Mouse (Mus musculus): ENCODE data around the gene Ttc7b. TPM values are rescaled to one million over a fixed set of nuclear protein-coding genes. Genes with fewer than 3 reads are reported as not detected.

Gene Ttc7b
- polyA plus RNA-seq, 1 experiment from 2014 or later: 6.3 TPM

GRCm38 (mm10) chr12:100261761-100262160 is 258.9 kb downstream of the Ttc7b start:
- Histone ChIP-seq H3K36me3 (ENCODE audit: control insufficient read depth, insufficient read depth, low read length) (no peaks in the 10 kb centered on the region), H3K27me3 (replicated peaks; ENCODE audit: control insufficient read depth, insufficient read depth, low read length) (no peaks in the 10 kb centered on the region), H3K9ac (ENCODE audit: low read length) (no peak overlapping the region), H3K4me3 (ENCODE audit: low read depth, low read length) (no peak overlapping the region), H3K4me1 (ENCODE audit: control insufficient read depth, insufficient read depth, low read length) (peaks cover 8% of the 10 kb centered on the region), H3K4me2 (ENCODE audit: low read length) (no peak overlapping the region), H3K27ac (ENCODE audit: low read depth, low read length) (no peak overlapping the region), H3K9me3 (replicated peaks; ENCODE audit: control insufficient read depth, low read length) (no peaks in the 10 kb centered on the region)
- no peak for ATAC-seq
- DNase-seq (ENCODE audit: low spot score): no peak
- WGBS: 89% methylated on average over 6 of the region's 6 CpGs

- H3K27me3 ChIP-seq (replicated peaks; ENCODE audit: control insufficient read depth, insufficient read depth, low read length): no peaks in the 10 kb centered on the region
- 63% methylated on average over 2 of the region's 2 CpGs for WGBS
- DNase-seq (ENCODE audit: low spot score) (no peak), ATAC-seq (no peak)
- H3K36me3 ChIP-seq (ENCODE audit: control insufficient read depth, insufficient read depth, low read length): no peaks in the 10 kb centered on the region
- no peak overlapping the region for H3K4me2 ChIP-seq (ENCODE audit: low read length)
- H3K9me3 ChIP-seq (replicated peaks; ENCODE audit: control insufficient read depth, low read length): no peaks in the 10 kb centered on the region
- H3K4me1 ChIP-seq (ENCODE audit: control insufficient read depth, insufficient read depth, low read length): peaks cover 3% of the 10 kb centered on the region; the same call in 1 of the 2 replicates
- no peak overlapping the region for H3K4me3 ChIP-seq (ENCODE audit: low read depth, low read length)
- H3K9ac ChIP-seq (ENCODE audit: low read length): no peak overlapping the region
- no peak overlapping the region for H3K27ac ChIP-seq (ENCODE audit: low read depth, low read length)
These were observed 260.5 kb downstream of the Ttc7b start for GRCm38 (mm10) chr12:100260151-100260550.

GRCm38 (mm10) chr12:100257779-100258178 is 262.8 kb downstream of the Ttc7b start:
- no peak overlapping the region for H3K4me3 ChIP-seq (ENCODE audit: low read depth, low read length)
- no peak for DNase-seq (ENCODE audit: low spot score)
- H3K9me3 ChIP-seq (replicated peaks; ENCODE audit: control insufficient read depth, low read length): no peaks in the 10 kb centered on the region
- no peak overlapping the region for H3K9ac ChIP-seq (ENCODE audit: low read length)
- H3K36me3 ChIP-seq (ENCODE audit: control insufficient read depth, insufficient read depth, low read length): no peaks in the 10 kb centered on the region
- ATAC-seq: no peak
- peaks cover 3% of the 10 kb centered on the region; the same call in 1 of the 2 replicates for H3K4me1 ChIP-seq (ENCODE audit: control insufficient read depth, insufficient read depth, low read length)
- H3K27me3 ChIP-seq (replicated peaks; ENCODE audit: control insufficient read depth, insufficient read depth, low read length): no peaks in the 10 kb centered on the region
- no peak overlapping the region for H3K27ac ChIP-seq (ENCODE audit: low read depth, low read length)
- no peak overlapping the region for H3K4me2 ChIP-seq (ENCODE audit: low read length)
- WGBS: 82% methylated on average over 3 of the region's 3 CpGs

GRCm38 (mm10) chr12:100255441-100255949 is 265.1 kb downstream of the Ttc7b start:
- Histone ChIP-seq H3K9me3 (replicated peaks; ENCODE audit: control insufficient read depth, low read length) (no peaks in the 10 kb centered on the region), H3K4me2 (ENCODE audit: low read length) (no peak overlapping the region), H3K4me3 (ENCODE audit: low read depth, low read length) (no peak overlapping the region), H3K36me3 (ENCODE audit: control insufficient read depth, insufficient read depth, low read length) (no peaks in the 10 kb centered on the region), H3K27ac (ENCODE audit: low read depth, low read length) (no peak overlapping the region), H3K9ac (ENCODE audit: low read length) (no peak overlapping the region), H3K27me3 (replicated peaks; ENCODE audit: control insufficient read depth, insufficient read depth, low read length) (no peaks in the 10 kb centered on the region), H3K4me1 (ENCODE audit: control insufficient read depth, insufficient read depth, low read length) (peaks cover 3% of the 10 kb centered on the region; the same call in 1 of the 2 replicates)
- DNase-seq (ENCODE audit: low spot score): no peak
- WGBS: 94% methylated on average over 2 of the region's 2 CpGs
- ATAC-seq: no peak

- Histone ChIP-seq H3K9ac (ENCODE audit: low read length) (no peak overlapping the region), H3K36me3 (ENCODE audit: control insufficient read depth, insufficient read depth, low read length) (no peaks in the 10 kb centered on the region), H3K27ac (ENCODE audit: low read depth, low read length) (no peak overlapping the region), H3K4me1 (ENCODE audit: control insufficient read depth, insufficient read depth, low read length) (no peaks in the 10 kb centered on the region), H3K4me3 (ENCODE audit: low read depth, low read length) (no peak overlapping the region), H3K27me3 (replicated peaks; ENCODE audit: control insufficient read depth, insufficient read depth, low read length) (no peaks in the 10 kb centered on the region), H3K9me3 (replicated peaks; ENCODE audit: control insufficient read depth, low read length) (no peaks in the 10 kb centered on the region), H3K4me2 (ENCODE audit: low read length) (no peak overlapping the region)
- DNase-seq (ENCODE audit: low spot score) (no peak), ATAC-seq (no peak)
- WGBS: 75% methylated on average over 4 of the region's 4 CpGs
These were observed 266.2 kb downstream of the Ttc7b start for GRCm38 (mm10) chr12:100254471-100254870.

Other genes with a start within 250 kb of the Ttc7b start
- 10.3 and 11.7 TPM in 2 replicates for gene Rps6ka5, start 206.2 kb upstream of the Ttc7b start, polyA plus RNA-seq (2014; fragmentation: Nextera tagmentation; extraction: Ambion mirVana)

All from forebrain, embryonic 14.5 days (tissue).